Comparison of ENCODE assay signal across 14 mouse cellular contexts in genomic region chr3:55531204-55532044, GRCm38 (mm10). TPM values are rescaled to one million over a fixed set of nuclear protein-coding genes. Genes with fewer than 3 reads are reported as not detected.
DNase-seq lines count a peak whose midpoint lies in the region; ATAC-seq lines count a peak whose summit lies in the region.
"Had no signal": no experiment of that assay in that cellular context is flagged by ENCODE, and none has a peak within 500 bp of the region (broad histone marks: within the 10 kb centered on the region; RNA-seq: fewer than 3 reads in every experiment).

No protein-coding gene starts in this region.

- peaks cover 39% of the 10 kb centered on the region for H3K4me1 ChIP-seq in embryonic facial prominence, embryonic 12.5 days
- H3K4me1 ChIP-seq in embryonic facial prominence, embryonic 10.5 days = peaks cover 44% of the 10 kb centered on the region
- H3K4me1 ChIP-seq in heart, embryonic 16.5 days (ENCODE audit: control insufficient read depth, insufficient read depth, low read length) = peaks cover 6% of the 10 kb centered on the region; the same call in 1 of the 2 replicates

- WGBS in embryonic facial prominence, embryonic 12.5 days = 59% methylated on average over 14 of the region's 14 CpGs
- 76% methylated on average over 14 of the region's 14 CpGs for WGBS in embryonic facial prominence, embryonic 10.5 days
- 52% methylated on average over 14 of the region's 14 CpGs for WGBS in heart, embryonic 16.5 days

- no peak overlapping the region for H3K4me3 ChIP-seq in embryonic facial prominence, embryonic 12.5 days
- no peak overlapping the region for H3K4me3 ChIP-seq in embryonic facial prominence, embryonic 10.5 days
- no peak overlapping the region for H3K4me3 ChIP-seq in heart, embryonic 16.5 days (ENCODE audit: low read length)

- no peaks in the 10 kb centered on the region for H3K9me3 ChIP-seq in embryonic facial prominence, embryonic 12.5 days
- no peaks in the 10 kb centered on the region for H3K9me3 ChIP-seq in embryonic facial prominence, embryonic 10.5 days
- H3K9me3 ChIP-seq in heart, embryonic 16.5 days (replicated peaks; ENCODE audit: control insufficient read depth, low read length) = no peaks in the 10 kb centered on the region

- no peak for DNase-seq in embryonic facial prominence, embryonic 10.5 days (ENCODE audit: low spot score)
- no peak for DNase-seq in heart, adult 18-20 months
- DNase-seq in thymus, postnatal 14 days = peak; percentile 8
- no peak for DNase-seq in thymus, postnatal 36 days
- DNase-seq in telencephalon, adult 2 months (ENCODE audit: low read depth, low spot score) = peak; percentile 72
- no peak for DNase-seq in right cerebral cortex, postnatal 14 days
- DNase-seq: kidney, adult 2 months; left cerebral cortex, postnatal 4 days had no signal

- H3K27ac ChIP-seq in embryonic facial prominence, embryonic 12.5 days = 0 out of 2 replicates have a peak overlapping the region, but pooled peaks have one; percentile 30
- H3K27ac ChIP-seq in embryonic facial prominence, embryonic 10.5 days (replicated peaks) = no peak overlapping the region
- H3K27ac ChIP-seq in heart, embryonic 16.5 days (ENCODE audit: low read length) = no peak overlapping the region

- H3K4me2 ChIP-seq in embryonic facial prominence, embryonic 12.5 days (replicated peaks) = no peak overlapping the region
- peak overlapping the region; percentile 41 for H3K4me2 ChIP-seq in heart, embryonic 16.5 days (ENCODE audit: low read depth, low read length)

- ATAC-seq in embryonic facial prominence, embryonic 12.5 days (ENCODE audit: insufficient number of reproducible peaks, insufficient read depth, low FRiP score, low TSS enrichment) = no peak
- ATAC-seq in heart, embryonic 16.5 days (replicated peaks; ENCODE audit: extremely low read depth, insufficient read depth, low FRiP score) = no peak
- ATAC-seq: lung, postnatal 0 days had no signal

- no peak overlapping the region for H3K9ac ChIP-seq in embryonic facial prominence, embryonic 12.5 days
- no peak overlapping the region for H3K9ac ChIP-seq in heart, embryonic 16.5 days (ENCODE audit: low read length)

- no peaks in the 10 kb centered on the region for H3K36me3 ChIP-seq in embryonic facial prominence, embryonic 12.5 days
- no peaks in the 10 kb centered on the region for H3K36me3 ChIP-seq in embryonic facial prominence, embryonic 10.5 days (replicated peaks)
- H3K36me3 ChIP-seq in heart, embryonic 16.5 days (ENCODE audit: control insufficient read depth, insufficient read depth) = no peaks in the 10 kb centered on the region

- H3K27me3 ChIP-seq in embryonic facial prominence, embryonic 12.5 days = no peaks in the 10 kb centered on the region
- H3K27me3 ChIP-seq in embryonic facial prominence, embryonic 10.5 days (replicated peaks; ENCODE audit: low read depth, poor library complexity, severe bottlenecking) = no peaks in the 10 kb centered on the region; the same call in 1 of the 2 replicates
- H3K27me3 ChIP-seq in heart, embryonic 16.5 days (ENCODE audit: control insufficient read depth, insufficient read depth, low read length) = no peaks in the 10 kb centered on the region

RNA-seq across cellular contexts. Expression of gene Gm21954, which starts 59.4 kb away (rescaled TPM):
- polyA plus RNA-seq in embryonic facial prominence, embryonic 12.5 days (2016; fragmentation: Nextera tagmentation; extraction: Ambion mirVana) = not detected in 2 replicates
- not detected in 2 replicates for polyA plus RNA-seq in embryonic facial prominence, embryonic 10.5 days (2016; fragmentation: Nextera tagmentation; extraction: Ambion mirVana)
- polyA plus RNA-seq in heart, embryonic 16.5 days (2015; fragmentation: Nextera tagmentation; extraction: Ambion mirVana) = not detected in 2 replicates
- total RNA-seq in heart, adult 18-20 months (2021) = not detected
- total RNA-seq: ES-E14; layer of hippocampus, adult 8-10 months; left cerebral cortex, postnatal 4 days had no signal
- polyA plus RNA-seq: gonadal fat pad, adult 2 months; kidney, adult 2 months; lung, postnatal 0 days had no signal

Comparison
In these comparisons a context has a peak if more than half of its experiments do, and no peak if none do; other contexts are left out.
1. DNase-seq: peak in thymus, postnatal 14 days (single experiment) and telencephalon, adult 2 months (single experiment); none in embryonic facial prominence, embryonic 10.5 days (single experiment), heart, adult 18-20 months (0 of 2), thymus, postnatal 36 days (0 of 2) and right cerebral cortex, postnatal 14 days (single experiment).